Mouse (Mus musculus): ENCODE data around the gene Txlng.
A peak's percentile ranks its signal among the peaks of the same experiment; 100 is the strongest.
"Not testable (repeated sequence)": the region's sequence is repeated elsewhere in the genome, so short reads cannot be mapped to it uniquely, and the experiment has no call there.

Txlng gene

GRCm38 (mm10) chrX:162829203-162829708 is at the start of gene Txlng:
Txlng (minus strand) TSS chrX:162829454.
- DNase-seq (ENCODE audit: low spot score): peak; percentile 80

- no peak for DNase-seq (ENCODE audit: low spot score)
Observed at GRCm38 (mm10) chrX:162878236-162878635, 49.0 kb upstream of the Txlng start.

GRCm38 (mm10) chrX:162873761-162874160 is 44.5 kb upstream of the Txlng start:
- DNase-seq (ENCODE audit: low spot score): no peak

GRCm38 (mm10) chrX:162871734-162872517 is 42.7 kb upstream of the Txlng start:
- peak; percentile 28 for DNase-seq (ENCODE audit: low spot score)

GRCm38 (mm10) chrX:162868294-162868965 is 39.2 kb upstream of the Txlng start:
- no peak for DNase-seq (ENCODE audit: low spot score)

- no peak for DNase-seq (ENCODE audit: low spot score)
Observed at GRCm38 (mm10) chrX:162848682-162849081, 19.4 kb upstream of the Txlng start.

GRCm38 (mm10) chrX:162845531-162845930 is 16.3 kb upstream of the Txlng start:
- DNase-seq (ENCODE audit: low spot score): no peak

GRCm38 (mm10) chrX:162844447-162845100 is 15.3 kb upstream of the Txlng start:
- no peak for DNase-seq (ENCODE audit: low spot score)

- DNase-seq (ENCODE audit: low spot score): no peak
Observed at GRCm38 (mm10) chrX:162832101-162832500, 2.8 kb upstream of the Txlng start.

- DNase-seq (ENCODE audit: low spot score): no peak
Observed at GRCm38 (mm10) chrX:162831542-162831941, 2.3 kb upstream of the Txlng start.

- no peak for DNase-seq (ENCODE audit: low spot score)
Observed at GRCm38 (mm10) chrX:162831036-162831435, 1.8 kb upstream of the Txlng start.

GRCm38 (mm10) chrX:162830313-162830712 is 1.1 kb upstream of the Txlng start:
- not testable (repeated sequence) for DNase-seq (ENCODE audit: low spot score)

- no peak for DNase-seq (ENCODE audit: low spot score)
Observed at GRCm38 (mm10) chrX:162829741-162830140, 487 bp upstream of the Txlng start.

- no peak for DNase-seq (ENCODE audit: low spot score)
Observed at GRCm38 (mm10) chrX:162828783-162829182, 471 bp downstream of the Txlng start.

GRCm38 (mm10) chrX:162828016-162828415 is 1.2 kb downstream of the Txlng start:
- DNase-seq (ENCODE audit: low spot score): no peak

- peak; percentile 23 for DNase-seq (ENCODE audit: low spot score)
Observed at GRCm38 (mm10) chrX:162800371-162800770, 28.9 kb downstream of the Txlng start.

GRCm38 (mm10) chrX:162791392-162791791 is 37.9 kb downstream of the Txlng start:
- not testable (repeated sequence) for DNase-seq (ENCODE audit: low spot score)

- no peak for DNase-seq (ENCODE audit: low spot score)
Observed at GRCm38 (mm10) chrX:162788372-162788771, 40.9 kb downstream of the Txlng start.

GRCm38 (mm10) chrX:162770726-162771125 is 58.5 kb downstream of the Txlng start:
- DNase-seq (ENCODE audit: low spot score): no peak

- DNase-seq (ENCODE audit: low spot score): no peak
Observed at GRCm38 (mm10) chrX:162761716-162762395, 67.4 kb downstream of the Txlng start.

GRCm38 (mm10) chrX:162760958-162761515 is 68.2 kb downstream of the Txlng start:
- DNase-seq (ENCODE audit: low spot score): no peak
